13 mouse cellular contexts compared by ENCODE assay signal in genomic region chr10:76882644-76883441, GRCm38 (mm10).
A peak's percentile ranks its signal among the peaks of the same experiment; 100 is the strongest.
DNase-seq lines count a peak whose midpoint lies in the region; ATAC-seq lines count a peak whose summit lies in the region.
"Had no signal": no experiment of that assay in that cellular context is flagged by ENCODE, and none has a peak within 500 bp of the region (broad histone marks: within the 10 kb centered on the region; RNA-seq: fewer than 3 reads in every experiment).

No protein-coding gene starts in this region.

- H3K27ac ChIP-seq in hindbrain, embryonic 13.5 days, result peak overlapping the region; percentile 64
- peak overlapping the region; percentile 49; the same call in 1 of the 2 replicates for H3K27ac ChIP-seq in midbrain, embryonic 14.5 days (replicated peaks; ENCODE audit: low read depth, low read length)
- H3K27ac ChIP-seq: heart, embryonic 15.5 days; kidney, embryonic 15.5 days; stomach, embryonic 15.5 days had no signal

- H3K27me3 ChIP-seq in hindbrain, embryonic 13.5 days, result no peaks in the 10 kb centered on the region
- no peaks in the 10 kb centered on the region for H3K27me3 ChIP-seq in midbrain, embryonic 14.5 days (ENCODE audit: control insufficient read depth, insufficient read depth, low read length)
- H3K27me3 ChIP-seq: heart, embryonic 15.5 days; kidney, embryonic 15.5 days; stomach, embryonic 15.5 days had no signal

- no peak overlapping the region for H3K9ac ChIP-seq in hindbrain, embryonic 13.5 days
- H3K9ac ChIP-seq in midbrain, embryonic 14.5 days (replicated peaks; ENCODE audit: low read length), result peak overlapping the region; percentile 26; the same call in 1 of the 2 replicates
- H3K9ac ChIP-seq: heart, embryonic 15.5 days; kidney, embryonic 15.5 days; lung, embryonic 14.5 days; stomach, embryonic 15.5 days had no signal

- H3K4me3 ChIP-seq in hindbrain, embryonic 13.5 days, result no peak overlapping the region
- H3K4me3 ChIP-seq in midbrain, embryonic 14.5 days (replicated peaks; ENCODE audit: low read depth, low read length), result no peak overlapping the region
- H3K4me3 ChIP-seq: heart, embryonic 15.5 days; kidney, embryonic 15.5 days; stomach, embryonic 15.5 days had no signal

- WGBS in hindbrain, embryonic 13.5 days, result 59% methylated on average over 17 of the region's 17 CpGs
- WGBS in midbrain, embryonic 14.5 days, result 67% methylated on average over 17 of the region's 17 CpGs

- peaks cover 25% of the 10 kb centered on the region for H3K4me1 ChIP-seq in hindbrain, embryonic 13.5 days (replicated peaks)
- peaks cover 16% of the 10 kb centered on the region for H3K4me1 ChIP-seq in midbrain, embryonic 14.5 days (ENCODE audit: control insufficient read depth, insufficient read depth, low read length)
- H3K4me1 ChIP-seq: stomach, embryonic 15.5 days had no signal

- H3K4me2 ChIP-seq in hindbrain, embryonic 13.5 days, result no peak overlapping the region
- no peak overlapping the region for H3K4me2 ChIP-seq in midbrain, embryonic 14.5 days (ENCODE audit: low read length)
- H3K4me2 ChIP-seq: heart, embryonic 15.5 days; kidney, embryonic 15.5 days; lung, embryonic 14.5 days; stomach, embryonic 15.5 days had no signal

- no peaks in the 10 kb centered on the region for H3K36me3 ChIP-seq in hindbrain, embryonic 13.5 days
- H3K36me3 ChIP-seq in midbrain, embryonic 14.5 days (ENCODE audit: control insufficient read depth, insufficient read depth, low read length), result no peaks in the 10 kb centered on the region
- H3K36me3 ChIP-seq: heart, embryonic 15.5 days; kidney, embryonic 15.5 days; stomach, embryonic 15.5 days had no signal

- DNase-seq in layer of hippocampus, adult 11-12 months (ENCODE audit: low spot score), result peak; percentile 24
- DNase-seq in layer of hippocampus, adult 8-10 months (ENCODE audit: low spot score in 2 of 2), result no peak
- peak; percentile 81 to 85 for DNase-seq in cerebellum, adult 18-20 months
- DNase-seq in midbrain, embryonic 14.5 days, result peak; percentile 40
- no peak for DNase-seq in gastrocnemius, adult 18-20 months (ENCODE audit: low spot score)
- DNase-seq in heart, adult 18-20 months, result no peak
- no peak for DNase-seq in left cerebral cortex, postnatal 36 days (ENCODE audit: low spot score in 2 of 2)
- DNase-seq: lung, embryonic 14.5 days; right cerebral cortex, adult 18-20 months had no signal

- no peaks in the 10 kb centered on the region for H3K9me3 ChIP-seq in hindbrain, embryonic 13.5 days
- H3K9me3 ChIP-seq in midbrain, embryonic 14.5 days (ENCODE audit: control insufficient read depth, low read length), result no peaks in the 10 kb centered on the region
- H3K9me3 ChIP-seq: heart, embryonic 15.5 days; kidney, embryonic 15.5 days; stomach, embryonic 15.5 days had no signal

- intact Hi-C loops in left cerebral cortex, postnatal 36 days (cut with DNase I), result no loop called here

- peak; percentile 54 for ATAC-seq in hindbrain, embryonic 13.5 days (ENCODE audit: low FRiP score)
- no peak for ATAC-seq in midbrain, embryonic 14.5 days (ENCODE audit: low FRiP score, low TSS enrichment)

Comparison
In these comparisons a context has a peak if more than half of its experiments do, and no peak if none do; other contexts are left out.
1. DNase-seq: peak in layer of hippocampus, adult 11-12 months (single experiment), cerebellum, adult 18-20 months (2 of 2) and midbrain, embryonic 14.5 days (single experiment); none in layer of hippocampus, adult 8-10 months (0 of 2), gastrocnemius, adult 18-20 months (single experiment), heart, adult 18-20 months (0 of 2) and left cerebral cortex, postnatal 36 days (0 of 2).